Comparison of ENCODE assay signal across 7 mouse cellular contexts in genomic region chr17:35837487-35837886, GRCm38 (mm10). TPM values are rescaled to one million over a fixed set of nuclear protein-coding genes. Genes with fewer than 3 reads are reported as not detected.
DNase-seq lines count a peak whose midpoint lies in the region; ATAC-seq lines count a peak whose summit lies in the region.

No protein-coding gene starts in this region.

- H3K36me3 ChIP-seq in heart, embryonic 10.5 days, result peaks cover 43% of the 10 kb centered on the region
- H3K36me3 ChIP-seq in kidney, embryonic 16.5 days (ENCODE audit: insufficient read depth, low read length), result peaks cover 39% of the 10 kb centered on the region
- peaks cover 43% of the 10 kb centered on the region for H3K36me3 ChIP-seq in stomach, embryonic 14.5 days (ENCODE audit: control insufficient read depth, insufficient read depth, low read length)

- H3K27me3 ChIP-seq in heart, embryonic 10.5 days (ENCODE audit: insufficient read depth, poor library complexity, severe bottlenecking), result no peaks in the 10 kb centered on the region
- no peaks in the 10 kb centered on the region for H3K27me3 ChIP-seq in kidney, embryonic 16.5 days (ENCODE audit: insufficient read depth, low read length)
- H3K27me3 ChIP-seq in stomach, embryonic 14.5 days (ENCODE audit: control insufficient read depth, insufficient read depth, low read length), result no peaks in the 10 kb centered on the region

- peak overlapping the region; percentile 99 for H3K9ac ChIP-seq in kidney, embryonic 16.5 days (replicated peaks; ENCODE audit: low read length)
- peak overlapping the region; percentile 92 for H3K9ac ChIP-seq in stomach, embryonic 14.5 days (replicated peaks; ENCODE audit: low read depth, low read length)

- H3K4me2 ChIP-seq in kidney, embryonic 16.5 days (replicated peaks; ENCODE audit: low read depth, low read length), result peak overlapping the region; percentile 74
- H3K4me2 ChIP-seq in stomach, embryonic 14.5 days (replicated peaks; ENCODE audit: low read depth, low read length), result peak overlapping the region; percentile 98

- DNase-seq in 3T3-L1 (ENCODE audit: low read depth, low spot score), result peak; percentile 72
- DNase-seq in B cell, adult 2 months, result peak; percentile 55 to 62
- peak; percentile 56 for DNase-seq in cerebellum, adult 8-10 months
- no peak for DNase-seq in heart, embryonic 10.5 days (ENCODE audit: low spot score)
- DNase-seq in lung, postnatal 25 days (ENCODE audit: low spot score), result peak; percentile 54

- H3K9me3 ChIP-seq in heart, embryonic 10.5 days, result no peaks in the 10 kb centered on the region
- no peaks in the 10 kb centered on the region for H3K9me3 ChIP-seq in kidney, embryonic 16.5 days (ENCODE audit: low read length)
- H3K9me3 ChIP-seq in stomach, embryonic 14.5 days (ENCODE audit: control insufficient read depth, low read depth, low read length), result no peaks in the 10 kb centered on the region

- peaks cover 28% of the 10 kb centered on the region for H3K4me1 ChIP-seq in heart, embryonic 10.5 days
- H3K4me1 ChIP-seq in kidney, embryonic 16.5 days (ENCODE audit: insufficient read depth, low read length), result peaks cover 42% of the 10 kb centered on the region
- H3K4me1 ChIP-seq in stomach, embryonic 14.5 days (ENCODE audit: control insufficient read depth, insufficient read depth, low read length), result peaks cover 25% of the 10 kb centered on the region

- peak overlapping the region; percentile 80 for H3K4me3 ChIP-seq in heart, embryonic 10.5 days
- peak overlapping the region; percentile 97 for H3K4me3 ChIP-seq in kidney, embryonic 16.5 days (ENCODE audit: low read length)
- peak overlapping the region; percentile 77 for H3K4me3 ChIP-seq in stomach, embryonic 14.5 days (ENCODE audit: low read depth, low read length)

- no peak for ATAC-seq in kidney, embryonic 16.5 days (ENCODE audit: low FRiP score, low TSS enrichment)
- no peak for ATAC-seq in stomach, embryonic 14.5 days (ENCODE audit: insufficient number of reproducible peaks, insufficient read depth, low FRiP score, low read depth)

- peak overlapping the region; percentile 98 for H3K27ac ChIP-seq in heart, embryonic 10.5 days
- peak overlapping the region; percentile 99 for H3K27ac ChIP-seq in kidney, embryonic 16.5 days (ENCODE audit: low read length)
- peak overlapping the region; percentile 98 for H3K27ac ChIP-seq in stomach, embryonic 14.5 days (ENCODE audit: low read length)

- WGBS in heart, embryonic 10.5 days, result 0% methylated on average over 18 of the region's 18 CpGs
- under 1% methylated on average over 18 of the region's 18 CpGs for WGBS in kidney, embryonic 16.5 days
- under 1% methylated on average over 18 of the region's 18 CpGs for WGBS in stomach, embryonic 14.5 days

RNA-seq across cellular contexts. Expression of gene Tubb5, which starts 0.6 kb away (rescaled TPM):
- polyA plus RNA-seq in heart, embryonic 10.5 days (2016; fragmentation: Nextera tagmentation; extraction: Ambion mirVana), result 911 and 1,091 TPM in 2 replicates
- polyA plus RNA-seq in kidney, embryonic 16.5 days (2015; fragmentation: Nextera tagmentation; extraction: Ambion mirVana), result 905 and 985 TPM in 2 replicates
- polyA plus RNA-seq in stomach, embryonic 14.5 days (2014; fragmentation: Nextera tagmentation; extraction: Ambion mirVana), result 932 and 983 TPM in 2 replicates

RNA-seq across cellular contexts. Expression of gene Mdc1, which starts 3.8 kb away (rescaled TPM):
- polyA plus RNA-seq in heart, embryonic 10.5 days (2016; fragmentation: Nextera tagmentation; extraction: Ambion mirVana), result 25.3 and 29.1 TPM in 2 replicates
- polyA plus RNA-seq in kidney, embryonic 16.5 days (2015; fragmentation: Nextera tagmentation; extraction: Ambion mirVana), result 16.3 and 16.7 TPM in 2 replicates
- 18.7 and 19.2 TPM in 2 replicates for polyA plus RNA-seq in stomach, embryonic 14.5 days (2014; fragmentation: Nextera tagmentation; extraction: Ambion mirVana)

RNA-seq across cellular contexts. Expression of gene Flot1, which starts 14.5 kb away (rescaled TPM):
- polyA plus RNA-seq in heart, embryonic 10.5 days (2016; fragmentation: Nextera tagmentation; extraction: Ambion mirVana), result 66.2 and 71.7 TPM in 2 replicates
- 52.7 and 56.9 TPM in 2 replicates for polyA plus RNA-seq in kidney, embryonic 16.5 days (2015; fragmentation: Nextera tagmentation; extraction: Ambion mirVana)
- polyA plus RNA-seq in stomach, embryonic 14.5 days (2014; fragmentation: Nextera tagmentation; extraction: Ambion mirVana), result 42.8 and 44.2 TPM in 2 replicates

RNA-seq across cellular contexts. Expression of gene Ier3, which starts 16.0 kb away (rescaled TPM):
- polyA plus RNA-seq in heart, embryonic 10.5 days (2016; fragmentation: Nextera tagmentation; extraction: Ambion mirVana), result 13.2 and 16.8 TPM in 2 replicates
- 33.5 and 40.4 TPM in 2 replicates for polyA plus RNA-seq in kidney, embryonic 16.5 days (2015; fragmentation: Nextera tagmentation; extraction: Ambion mirVana)
- polyA plus RNA-seq in stomach, embryonic 14.5 days (2014; fragmentation: Nextera tagmentation; extraction: Ambion mirVana), result 3.7 and 5.4 TPM in 2 replicates

RNA-seq across cellular contexts. Expression of gene Nrm, which starts 23.6 kb away (rescaled TPM):
- 56.5 and 58.3 TPM in 2 replicates for polyA plus RNA-seq in heart, embryonic 10.5 days (2016; fragmentation: Nextera tagmentation; extraction: Ambion mirVana)
- polyA plus RNA-seq in kidney, embryonic 16.5 days (2015; fragmentation: Nextera tagmentation; extraction: Ambion mirVana), result 63.3 and 67.0 TPM in 2 replicates
- polyA plus RNA-seq in stomach, embryonic 14.5 days (2014; fragmentation: Nextera tagmentation; extraction: Ambion mirVana), result 65.3 and 67.1 TPM in 2 replicates
